Mouse (Mus musculus): ENCODE results near the gene Stxbp5.

Stxbp5 gene

GRCm38 (mm10) chr10:9760264-9760663 is 140.6 kb downstream of the Stxbp5 start:
- no peak for DNase-seq (ENCODE audit: extremely low spot score, low spot score)

- DNase-seq (ENCODE audit: extremely low spot score, low spot score), result no peak
Measured at GRCm38 (mm10) chr10:9756546-9756945, 144.3 kb downstream of the Stxbp5 start.

GRCm38 (mm10) chr10:9754893-9755541 is 145.9 kb downstream of the Stxbp5 start:
- DNase-seq (ENCODE audit: extremely low spot score, low spot score), result peak; percentile 54

- no peak for DNase-seq (ENCODE audit: extremely low spot score, low spot score)
Measured at GRCm38 (mm10) chr10:9733861-9734260, 167.0 kb downstream of the Stxbp5 start.

- no peak for DNase-seq (ENCODE audit: extremely low spot score, low spot score)
Measured at GRCm38 (mm10) chr10:9732065-9732749, 168.7 kb downstream of the Stxbp5 start.

GRCm38 (mm10) chr10:9722519-9723303 is 178.2 kb downstream of the Stxbp5 start:
- DNase-seq (ENCODE audit: extremely low spot score, low spot score), result peak; percentile 6

- DNase-seq (ENCODE audit: extremely low spot score, low spot score), result no peak
Measured at GRCm38 (mm10) chr10:9720027-9720426, 180.9 kb downstream of the Stxbp5 start.

- no peak for DNase-seq (ENCODE audit: extremely low spot score, low spot score)
Measured at GRCm38 (mm10) chr10:9718086-9718485, 182.8 kb downstream of the Stxbp5 start.

Data from neural tube, embryonic 10.5 days (tissue).